Mouse (Mus musculus): ENCODE results near the gene Kif1c.

The Kif1c gene

DNA sequence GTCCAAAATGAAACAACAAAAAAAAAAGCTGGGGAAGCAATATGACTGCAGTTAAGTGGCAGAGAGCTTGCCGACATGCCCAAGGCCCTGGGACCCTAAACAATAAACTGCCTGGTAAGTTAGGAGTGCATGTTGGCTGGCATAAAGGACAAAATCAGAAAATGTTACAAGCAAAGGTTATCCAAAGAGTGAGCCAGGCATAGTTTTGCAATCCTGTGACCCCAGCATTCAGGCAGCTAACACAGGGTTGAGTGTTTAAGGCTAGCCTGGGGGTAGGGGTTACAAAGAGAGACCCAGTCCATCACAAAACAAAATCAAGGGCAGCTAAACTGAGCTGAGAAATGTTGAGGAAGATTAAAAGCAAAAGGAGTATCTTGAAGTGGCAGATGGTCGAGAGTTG is 1.3 kb upstream of the Kif1c start:
- DNase-seq = no peak

DNA sequence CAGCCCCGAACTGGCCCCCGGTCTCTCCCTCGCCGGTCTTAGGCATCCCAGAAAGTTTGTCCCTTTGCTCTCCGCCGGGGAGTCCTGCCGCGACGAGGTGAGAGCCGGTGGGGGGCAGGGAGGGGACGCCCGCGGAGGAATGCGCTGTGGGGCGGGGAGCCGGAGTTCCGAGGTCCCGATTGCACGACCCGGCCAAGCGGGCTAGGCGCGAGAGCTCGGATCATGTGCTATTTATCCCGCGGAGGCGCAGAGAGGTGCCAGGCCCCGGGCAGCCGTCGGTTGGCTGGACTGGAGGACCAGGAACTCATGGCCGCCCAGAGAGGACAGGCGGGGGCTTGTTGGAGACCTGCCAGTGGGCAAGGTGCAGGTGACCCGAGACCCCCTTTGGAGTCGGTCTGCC is 265 bp downstream of the Kif1c start:
- DNase-seq = peak; percentile 74

- DNase-seq = peak; percentile 26
These were observed 1.0 kb downstream of the Kif1c start for GRCm38 (mm10) chr11:70701221-70701955.

DNA sequence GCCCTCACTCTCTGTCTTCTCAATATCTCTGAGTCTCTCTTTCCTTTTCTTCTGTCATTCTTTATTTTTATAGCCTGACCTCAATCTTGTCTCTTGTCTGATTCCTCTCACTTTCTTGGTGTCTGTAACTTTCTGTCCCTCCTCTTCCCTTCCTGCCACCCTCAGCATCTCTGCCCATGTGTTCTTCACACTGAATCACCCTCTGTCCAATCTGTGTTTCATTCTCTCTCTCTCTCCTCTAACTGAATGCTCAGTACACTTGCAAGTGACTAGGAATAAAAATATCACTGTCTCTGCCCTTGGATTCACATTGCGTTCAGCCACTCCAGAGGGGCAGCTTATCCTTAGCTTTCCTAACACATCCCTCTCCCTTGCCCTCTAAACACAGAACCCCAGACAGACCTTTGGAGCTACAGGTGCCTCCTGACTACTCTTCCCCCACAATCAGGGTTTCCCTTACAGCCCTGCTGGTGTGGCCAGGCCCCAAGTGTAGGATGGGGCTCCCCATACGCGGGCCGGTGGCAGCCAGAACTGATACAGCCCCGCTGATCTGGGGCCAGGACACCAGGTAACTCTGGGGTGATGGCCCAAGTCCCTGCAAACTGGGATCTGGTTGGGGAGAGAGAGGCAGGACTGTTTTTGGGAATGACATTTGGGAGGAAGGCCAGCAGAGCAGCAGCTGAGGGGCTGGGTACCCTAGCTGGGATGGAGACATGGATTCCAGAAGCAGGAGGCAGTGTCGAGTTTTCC is 1.8 kb downstream of the Kif1c start:
- DNase-seq = no peak

DNA sequence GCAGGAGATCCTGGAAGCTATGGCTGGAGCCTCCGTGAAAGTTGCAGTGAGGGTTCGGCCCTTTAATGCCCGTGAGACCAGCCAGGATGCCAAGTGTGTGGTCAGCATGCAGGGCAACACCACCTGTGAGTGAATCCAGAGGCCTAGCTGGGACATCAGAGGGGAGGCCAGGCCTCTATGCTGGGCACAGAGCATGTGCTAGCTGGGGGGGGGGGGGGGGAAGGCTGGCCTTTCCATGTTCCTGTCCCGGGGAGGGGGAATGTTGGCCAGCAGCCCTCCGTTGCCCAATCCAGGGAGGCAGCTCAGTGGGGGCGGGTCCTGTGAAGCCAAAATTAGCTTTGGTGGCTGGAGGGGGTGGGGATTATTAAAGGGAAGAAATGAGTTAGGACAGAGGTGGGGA is 2.4 kb downstream of the Kif1c start:
- no peak for DNase-seq

DNA sequence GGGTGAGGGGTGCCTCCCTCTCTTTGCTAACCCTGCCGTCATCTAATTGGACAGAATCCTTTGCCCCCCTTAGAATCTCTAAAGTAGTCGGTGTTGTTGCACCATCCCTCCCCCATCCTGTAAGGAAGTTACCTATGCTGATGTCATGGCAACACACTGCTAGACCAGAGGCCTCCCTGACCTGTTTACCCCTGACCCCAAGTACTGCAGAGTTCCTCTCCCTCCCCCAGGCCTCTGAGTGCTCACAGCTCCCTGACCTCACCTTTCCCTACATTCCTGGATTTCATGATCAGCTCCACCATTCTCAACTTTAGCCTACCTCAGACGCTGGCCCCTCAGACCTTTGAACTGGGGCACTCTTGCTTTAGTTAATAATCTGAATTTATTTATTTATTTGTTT is 5.8 kb downstream of the Kif1c start:
- DNase-seq = no peak

GRCm38 (mm10) chr11:70711026-70711425 is 10.7 kb downstream of the Kif1c start:
- no peak for DNase-seq

GRCm38 (mm10) chr11:70713222-70713621 is 12.9 kb downstream of the Kif1c start:
- no peak for DNase-seq

DNA sequence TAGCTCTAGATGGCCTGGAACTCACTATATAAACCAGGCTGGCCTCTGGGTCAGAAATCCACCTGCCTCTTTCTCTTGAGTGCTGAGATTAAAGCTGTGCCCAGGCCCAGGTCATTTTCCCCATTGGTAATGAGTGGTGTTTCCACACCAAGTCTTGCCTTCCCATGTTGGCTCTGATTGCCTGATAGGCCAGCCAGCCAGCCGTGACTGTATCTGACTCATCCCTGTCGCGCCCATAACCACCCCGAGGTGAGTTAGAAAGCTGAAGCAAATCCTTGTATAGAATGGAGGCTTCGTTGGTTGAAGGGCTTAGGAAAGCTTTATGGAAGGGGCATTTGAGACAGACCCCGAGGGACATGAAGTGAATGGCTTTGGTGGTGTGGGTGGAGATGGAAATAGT is 15.5 kb downstream of the Kif1c start:
- DNase-seq = no peak

DNA sequence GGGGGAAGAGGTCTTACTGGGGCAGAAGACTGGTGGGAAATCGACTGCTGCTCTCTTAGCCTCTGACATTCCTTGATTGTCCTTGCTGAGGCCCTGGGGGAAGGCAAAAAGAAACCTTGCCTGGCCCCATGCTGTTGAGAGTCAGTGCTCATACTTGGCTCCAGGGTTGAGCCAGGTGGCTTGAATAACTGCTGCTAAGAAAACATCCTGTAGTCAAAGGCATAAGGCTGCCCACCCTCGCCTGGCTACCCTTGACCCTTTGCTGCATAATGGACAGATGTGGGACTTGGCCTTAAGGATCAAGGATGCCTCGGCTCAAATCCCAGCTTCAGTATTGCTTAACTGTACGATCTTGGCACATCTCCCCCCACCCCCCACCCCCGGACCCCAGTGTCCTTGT is 18.1 kb downstream of the Kif1c start:
- DNase-seq = no peak

GRCm38 (mm10) chr11:70720567-70720966 is 20.2 kb downstream of the Kif1c start:
- DNase-seq = no peak

GRCm38 (mm10) chr11:70721072-70721471 is 20.7 kb downstream of the Kif1c start:
- no peak for DNase-seq

DNA sequence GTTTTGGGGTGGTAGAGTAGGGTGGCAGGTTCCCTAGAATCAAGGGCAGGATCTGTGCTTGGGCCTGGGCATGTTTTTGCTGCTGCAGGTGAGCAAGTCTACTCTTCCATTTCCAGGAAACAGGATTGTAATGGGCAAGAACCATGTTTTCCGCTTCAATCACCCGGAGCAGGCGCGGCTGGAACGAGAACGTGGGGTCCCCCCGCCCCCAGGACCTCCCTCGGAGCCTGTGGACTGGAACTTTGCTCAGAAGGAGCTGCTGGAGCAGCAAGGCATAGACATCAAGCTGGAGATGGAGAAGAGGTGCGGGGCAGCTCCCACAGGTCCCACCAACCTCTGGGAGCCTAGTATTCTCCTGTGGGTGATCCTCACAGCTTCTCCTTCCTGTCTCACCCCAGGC is 24.4 kb downstream of the Kif1c start:
- DNase-seq = no peak

DNA sequence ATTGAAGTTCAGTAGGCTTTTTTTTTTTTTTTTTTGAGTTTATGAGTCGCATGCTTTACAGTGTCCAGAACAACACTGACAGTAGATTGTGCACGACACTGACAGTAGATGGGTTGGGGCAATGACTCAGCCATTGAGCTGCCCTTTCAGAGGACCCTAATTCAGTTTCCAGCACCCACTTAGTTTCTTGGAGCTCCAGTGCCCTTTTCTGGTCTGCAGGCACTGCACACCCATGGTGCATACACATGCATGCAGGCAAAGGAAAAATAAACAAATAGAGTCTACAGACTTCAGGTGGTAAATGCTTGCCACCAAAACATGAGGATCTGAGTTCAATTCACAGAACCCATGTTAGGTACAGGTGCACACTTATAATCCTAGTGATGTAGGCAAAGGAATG is 26.2 kb downstream of the Kif1c start:
- no peak for DNase-seq

GRCm38 (mm10) chr11:70727385-70727784 is 27.0 kb downstream of the Kif1c start:
- DNase-seq = no peak

DNA sequence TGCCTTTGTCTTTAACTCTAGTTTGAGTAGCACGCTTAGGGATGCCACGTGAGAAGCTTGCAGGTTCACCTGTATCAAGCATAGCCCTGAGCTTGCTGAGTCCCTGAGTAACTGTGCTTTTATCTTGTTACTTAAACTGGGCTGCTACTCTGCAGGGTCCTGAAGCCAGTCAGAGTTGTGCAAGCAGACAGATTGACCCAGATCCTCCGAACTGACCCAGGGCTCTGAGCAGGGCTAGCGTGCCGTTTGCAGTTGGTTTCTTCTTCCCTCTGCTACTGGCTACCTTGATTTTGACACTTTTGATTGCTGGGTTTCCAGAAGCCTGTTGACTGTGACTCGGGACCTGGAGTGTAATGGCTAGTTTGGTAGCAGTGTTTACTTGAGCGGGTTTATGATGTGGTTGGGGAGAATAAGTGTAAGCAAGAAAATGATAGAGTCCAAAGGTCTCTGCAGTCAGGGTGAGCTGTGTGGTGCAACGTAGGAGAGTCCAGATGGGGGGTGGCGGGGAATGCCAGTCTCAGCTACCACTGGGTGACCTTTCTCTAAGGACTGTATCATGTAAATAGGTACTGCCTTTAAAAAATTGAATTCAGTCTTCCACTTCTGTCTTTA is 30.2 kb downstream of the Kif1c start:
- no peak for DNase-seq

GRCm38 (mm10) chr11:70731178-70731577 is 30.8 kb downstream of the Kif1c start:
- DNase-seq = no peak

DNA sequence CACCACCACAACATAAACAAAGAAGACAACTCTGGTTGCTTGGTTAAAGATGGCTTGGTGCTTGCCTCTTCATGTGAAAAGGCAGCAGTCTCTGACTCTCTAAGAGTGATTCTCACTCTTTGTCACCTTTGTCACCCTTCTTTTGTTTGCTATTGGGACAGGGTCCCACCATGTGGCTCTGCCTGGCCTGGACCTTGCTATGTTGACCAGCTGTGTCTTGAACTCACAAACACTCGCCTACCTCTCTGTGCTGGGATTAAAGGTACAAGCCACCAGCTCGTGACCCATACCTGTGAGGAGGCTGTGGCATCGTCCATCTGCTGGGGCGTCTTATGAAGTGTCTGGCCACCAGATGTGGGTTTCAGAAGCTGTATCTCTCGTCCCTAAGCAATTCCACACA is 32.9 kb downstream of the Kif1c start:
- no peak for DNase-seq

GRCm38 (mm10) chr11:70737749-70738148 is 37.4 kb downstream of the Kif1c start:
- no peak for DNase-seq

- DNase-seq = no peak
These were observed 41.3 kb downstream of the Kif1c start for GRCm38 (mm10) chr11:70741603-70742002.

- DNase-seq = no peak
These were observed 41.8 kb downstream of the Kif1c start for GRCm38 (mm10) chr11:70742117-70742516.

DNA sequence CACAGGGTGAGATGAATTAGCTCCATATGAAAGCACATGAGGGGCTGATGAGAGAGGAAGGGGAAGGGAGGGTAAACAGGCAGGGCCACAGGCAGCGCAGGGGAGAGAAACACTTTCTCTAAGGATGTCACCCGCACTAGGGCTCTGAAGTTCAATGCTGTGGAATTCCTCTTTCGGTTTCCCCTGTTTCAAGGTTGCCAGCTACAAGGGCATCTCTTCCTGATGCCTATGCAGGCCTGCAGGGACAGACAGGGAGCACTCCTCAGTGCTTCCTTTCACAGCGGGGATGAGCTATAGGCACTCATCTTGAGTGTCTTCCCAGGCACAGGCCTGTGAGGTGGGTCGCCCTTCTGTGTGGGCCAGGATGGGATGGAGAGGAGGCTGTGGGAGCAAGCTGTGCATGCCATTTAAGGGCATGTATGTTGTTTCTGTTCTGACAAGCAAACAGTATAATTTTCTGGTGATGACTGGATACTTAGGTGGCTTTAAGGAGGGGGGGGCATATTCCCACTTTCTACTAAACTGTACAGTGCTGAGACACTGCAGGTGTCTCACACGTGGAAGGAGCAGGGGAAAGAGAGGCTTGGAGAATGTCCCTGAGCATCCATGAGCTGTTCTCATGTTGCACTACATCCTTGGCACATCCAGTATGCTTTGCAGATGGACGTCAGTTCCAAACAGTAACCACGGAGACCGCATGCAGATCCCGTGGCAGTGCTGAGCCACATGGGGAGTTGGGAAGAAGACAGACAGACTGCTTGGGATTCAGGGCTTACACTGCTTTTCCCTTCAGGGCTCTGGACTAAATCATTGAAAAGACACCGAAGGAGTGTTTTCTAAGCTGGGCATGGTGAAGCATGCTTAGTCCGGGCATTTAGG is 42.5 kb downstream of the Kif1c start:
- DNase-seq = no peak

GRCm38 (mm10) chr11:70745636-70746035 is 45.3 kb downstream of the Kif1c start:
- no peak for DNase-seq
